Mouse (Mus musculus): ENCODE measurements at regions not wholly inside any gene's neighbourhood (a gene's known extent, or its start where the extent isn't known, plus 50 kb on each side); places are given as distances from the start of the nearest gene placed in this dataset.

DNA sequence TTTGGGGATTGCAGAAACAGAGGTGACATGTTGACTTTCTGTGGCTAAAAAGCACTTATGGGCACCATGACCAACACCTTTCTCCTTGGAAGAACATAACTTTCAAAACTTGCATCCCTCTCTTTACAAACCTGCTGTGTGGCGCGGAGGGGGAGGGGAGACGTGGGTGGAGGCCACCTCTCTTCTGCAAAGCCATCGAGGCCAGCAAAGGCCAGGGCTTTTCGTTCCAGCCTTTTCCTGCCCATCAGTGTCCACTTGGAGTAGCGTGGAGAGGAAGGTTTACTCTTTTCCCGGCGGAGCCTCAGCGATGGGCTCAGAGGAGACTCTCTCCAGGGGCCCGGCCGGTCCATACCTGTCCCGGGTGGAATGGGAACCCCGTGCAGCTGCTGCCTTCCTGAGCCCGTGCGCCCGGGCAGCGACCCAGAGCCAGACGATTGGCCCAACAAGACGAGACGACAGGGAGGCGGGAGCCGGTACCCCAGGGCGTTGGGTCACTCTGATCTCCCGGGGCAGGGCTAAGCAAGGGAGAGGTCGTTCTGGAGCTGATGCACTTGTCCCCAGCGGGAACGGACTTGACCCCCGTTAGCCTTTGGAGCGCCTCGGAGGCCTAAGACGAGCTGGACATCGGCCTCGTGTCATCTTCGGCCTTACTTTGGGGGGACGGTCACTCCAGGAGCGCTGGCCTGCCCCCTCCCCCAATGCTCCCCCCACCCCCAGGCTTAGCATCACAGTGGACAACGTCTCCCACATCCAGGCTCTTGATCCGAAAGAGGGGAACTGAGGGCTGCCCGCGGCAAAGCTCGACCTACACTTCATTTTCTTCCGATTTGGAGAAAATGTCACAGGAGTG is 311.8 kb downstream of the Mtx2 start:
- Histone ChIP-seq H3K36me3 (replicated peaks) (no peaks in the 10 kb centered on the region), H3K9me3 (no peaks in the 10 kb centered on the region), H3K27ac (replicated peaks) (0 out of 2 replicates have a peak overlapping the region, but pooled peaks have one; percentile 16), H3K27me3 (replicated peaks; ENCODE audit: low read depth, poor library complexity, severe bottlenecking) (peaks cover 99% of the 10 kb centered on the region), H3K4me3 (peak overlapping the region; percentile 56), H3K4me1 (peaks cover 16% of the 10 kb centered on the region)
- WGBS = 2% methylated on average over 42 of the region's 42 CpGs
- DNase-seq (ENCODE audit: low spot score) = peak; percentile 47

- Histone ChIP-seq H3K4me1 (peaks cover 20% of the 10 kb centered on the region), H3K27ac (replicated peaks) (0 out of 2 replicates have a peak overlapping the region, but pooled peaks have one; percentile 16), H3K36me3 (replicated peaks) (no peaks in the 10 kb centered on the region), H3K4me3 (peak overlapping the region; percentile 56), H3K27me3 (replicated peaks; ENCODE audit: low read depth, poor library complexity, severe bottlenecking) (peaks cover 99% of the 10 kb centered on the region), H3K9me3 (no peaks in the 10 kb centered on the region)
- 4% methylated on average over 29 of the region's 29 CpGs for WGBS
- DNase-seq (ENCODE audit: low spot score) = peak; percentile 83
Measured at GRCm38 (mm10) chr2:75137983-75138745, 312.6 kb downstream of the Mtx2 start.

GRCm38 (mm10) chr2:75138746-75139060 is 313.1 kb downstream of the Mtx2 start:
- no peaks in the 10 kb centered on the region for H3K36me3 ChIP-seq (replicated peaks)
- H3K4me1 ChIP-seq = peaks cover 20% of the 10 kb centered on the region
- peaks cover 99% of the 10 kb centered on the region for H3K27me3 ChIP-seq (replicated peaks; ENCODE audit: low read depth, poor library complexity, severe bottlenecking)
- no peak overlapping the region for H3K4me3 ChIP-seq
- WGBS = 33% methylated on average over 9 of the region's 9 CpGs
- H3K27ac ChIP-seq (replicated peaks) = no peak overlapping the region
- no peak for DNase-seq (ENCODE audit: low spot score)
- no peaks in the 10 kb centered on the region for H3K9me3 ChIP-seq

DNA sequence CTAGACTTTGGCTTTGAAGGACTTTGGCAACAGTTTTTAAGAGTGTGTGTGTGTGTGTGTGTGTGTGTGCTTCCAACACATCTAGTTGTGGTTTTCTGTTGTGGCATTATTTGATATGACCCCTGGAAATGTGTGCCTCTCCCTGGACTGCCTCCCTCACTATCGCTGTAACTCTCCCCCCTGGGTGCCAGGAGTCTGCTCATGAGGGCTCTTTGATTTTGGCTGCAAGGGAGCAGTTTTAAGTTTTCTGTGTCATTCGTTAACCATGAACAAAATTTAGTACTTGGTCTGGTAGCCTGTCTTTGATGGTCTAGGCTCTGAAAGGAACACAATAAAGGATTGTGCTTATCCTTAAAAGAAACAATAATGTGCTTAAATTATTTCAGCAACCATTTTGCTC is 313.9 kb downstream of the Mtx2 start:
- no peaks in the 10 kb centered on the region for H3K36me3 ChIP-seq (replicated peaks)
- no peak overlapping the region for H3K27ac ChIP-seq (replicated peaks)
- H3K27me3 ChIP-seq (replicated peaks; ENCODE audit: low read depth, poor library complexity, severe bottlenecking) = peaks cover 98% of the 10 kb centered on the region
- no peaks in the 10 kb centered on the region for H3K9me3 ChIP-seq
- WGBS = 54% methylated on average over 2 of the region's 2 CpGs
- no peak overlapping the region for H3K4me3 ChIP-seq
- DNase-seq (ENCODE audit: low spot score) = no peak
- peaks cover 20% of the 10 kb centered on the region for H3K4me1 ChIP-seq

GRCm38 (mm10) chr2:75142675-75143074 is 317.1 kb downstream of the Mtx2 start:
- no peak overlapping the region for H3K27ac ChIP-seq (replicated peaks)
- peaks cover 93% of the 10 kb centered on the region for H3K27me3 ChIP-seq (replicated peaks; ENCODE audit: low read depth, poor library complexity, severe bottlenecking)
- H3K4me1 ChIP-seq = peaks cover 10% of the 10 kb centered on the region
- H3K36me3 ChIP-seq (replicated peaks) = no peaks in the 10 kb centered on the region
- 13% methylated on average over 2 of the region's 2 CpGs for WGBS
- no peaks in the 10 kb centered on the region for H3K9me3 ChIP-seq
- H3K4me3 ChIP-seq = no peak overlapping the region
- no peak for DNase-seq (ENCODE audit: low spot score)

DNA sequence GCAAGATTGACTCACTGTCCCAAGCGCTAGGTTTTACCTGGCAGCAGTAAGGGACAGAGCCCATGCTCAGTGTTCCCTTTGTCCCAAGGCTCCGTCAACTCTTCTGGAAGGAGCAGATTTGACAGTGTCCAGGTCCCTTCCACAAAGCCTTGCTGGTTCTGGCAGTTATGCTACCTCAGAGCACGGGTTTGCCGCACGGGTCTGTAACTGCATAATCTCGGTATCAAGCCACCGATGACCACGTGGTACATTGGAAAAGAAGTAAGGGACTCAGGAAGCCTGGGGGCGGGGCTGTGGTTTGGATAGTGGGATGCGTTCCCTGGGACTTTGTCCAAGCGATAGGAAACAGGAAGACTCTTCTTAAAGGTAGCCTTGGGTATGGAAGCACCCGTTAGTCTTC is 319.3 kb downstream of the Mtx2 start:
- DNase-seq (ENCODE audit: low spot score) = no peak
- no peak overlapping the region for H3K4me3 ChIP-seq
- no peaks in the 10 kb centered on the region for H3K9me3 ChIP-seq
- peaks cover 17% of the 10 kb centered on the region for H3K4me1 ChIP-seq
- H3K36me3 ChIP-seq (replicated peaks) = no peaks in the 10 kb centered on the region
- 84% methylated on average over 12 of the region's 12 CpGs for WGBS
- H3K27ac ChIP-seq (replicated peaks) = no peak overlapping the region
- peaks cover 79% of the 10 kb centered on the region for H3K27me3 ChIP-seq (replicated peaks; ENCODE audit: low read depth, poor library complexity, severe bottlenecking)

DNA sequence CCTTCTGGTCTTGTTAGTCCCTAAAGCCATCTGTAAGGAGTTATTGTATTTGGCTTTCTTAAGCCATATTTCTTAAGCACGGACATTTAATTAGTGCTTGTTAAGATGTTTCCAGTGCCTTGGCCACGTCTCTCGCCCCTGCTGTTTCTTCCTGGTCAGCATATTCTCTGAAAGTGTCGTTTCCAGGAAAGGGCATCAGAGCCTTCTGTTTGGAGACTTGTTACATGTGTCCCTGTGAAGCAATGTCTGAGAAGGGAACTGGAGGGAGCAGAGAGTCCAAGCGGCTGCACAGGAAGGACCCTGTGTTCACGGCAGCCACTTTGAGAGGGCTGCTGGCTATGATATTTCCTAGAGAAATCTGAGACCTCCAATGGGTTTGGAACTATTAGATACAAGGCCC is 320.7 kb downstream of the Mtx2 start:
- H3K27me3 ChIP-seq (replicated peaks; ENCODE audit: low read depth, poor library complexity, severe bottlenecking) = peaks cover 66% of the 10 kb centered on the region
- H3K36me3 ChIP-seq (replicated peaks) = no peaks in the 10 kb centered on the region
- no peaks in the 10 kb centered on the region for H3K9me3 ChIP-seq
- WGBS = 58% methylated on average over 6 of the region's 6 CpGs
- H3K4me3 ChIP-seq = no peak overlapping the region
- no peak overlapping the region for H3K27ac ChIP-seq (replicated peaks)
- peaks cover 19% of the 10 kb centered on the region for H3K4me1 ChIP-seq
- no peak for DNase-seq (ENCODE audit: low spot score)

GRCm38 (mm10) chr2:75147399-75147798 is 321.8 kb downstream of the Mtx2 start:
- DNase-seq (ENCODE audit: low spot score) = no peak
- no peak overlapping the region for H3K4me3 ChIP-seq

DNA sequence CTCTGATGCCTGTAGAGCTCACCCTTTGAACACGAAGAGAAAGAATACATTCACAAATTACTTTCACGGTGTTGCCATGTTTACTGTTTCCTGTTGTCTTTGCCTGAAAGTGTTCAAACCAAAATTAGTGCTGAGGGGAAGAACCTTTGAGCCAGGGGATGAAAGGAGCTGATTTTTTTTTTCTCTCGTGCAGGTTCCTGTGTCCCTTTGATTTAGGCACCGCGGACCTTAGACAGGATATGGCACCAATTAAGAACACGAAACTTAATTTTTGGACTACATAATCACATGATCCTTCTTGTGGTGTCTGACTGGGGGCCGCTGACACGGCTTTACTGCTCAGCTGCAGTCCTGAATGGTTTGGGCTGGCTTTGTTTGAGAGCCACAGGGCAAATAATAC is 322.4 kb downstream of the Mtx2 start:
- DNase-seq (ENCODE audit: low spot score) = no peak

More at GRCm38 (mm10) chr2:75147399-75147798, 321.8 kb downstream of the Mtx2 start:
- H3K4me1 ChIP-seq = peaks cover 19% of the 10 kb centered on the region
- 63% methylated on average over 9 of the region's 9 CpGs for WGBS
- peaks cover 55% of the 10 kb centered on the region for H3K27me3 ChIP-seq (replicated peaks; ENCODE audit: low read depth, poor library complexity, severe bottlenecking)
- H3K36me3 ChIP-seq (replicated peaks) = no peaks in the 10 kb centered on the region
- H3K9me3 ChIP-seq = no peaks in the 10 kb centered on the region
- no peak overlapping the region for H3K27ac ChIP-seq (replicated peaks)

GRCm38 (mm10) chr2:75149036-75149435 is 323.4 kb downstream of the Mtx2 start:
- Histone ChIP-seq H3K27ac (replicated peaks) (no peak overlapping the region), H3K4me3 (no peak overlapping the region), H3K4me1 (peaks cover 15% of the 10 kb centered on the region), H3K9me3 (no peaks in the 10 kb centered on the region), H3K36me3 (replicated peaks) (no peaks in the 10 kb centered on the region), H3K27me3 (replicated peaks; ENCODE audit: low read depth, poor library complexity, severe bottlenecking) (peaks cover 39% of the 10 kb centered on the region)
- WGBS = 77% methylated on average over 5 of the region's 5 CpGs
- DNase-seq (ENCODE audit: low spot score) = no peak

More for the DNA sequence above, 322.4 kb downstream of the Mtx2 start:
- Histone ChIP-seq H3K4me3 (no peak overlapping the region), H3K27ac (replicated peaks) (no peak overlapping the region), H3K9me3 (no peaks in the 10 kb centered on the region), H3K36me3 (replicated peaks) (no peaks in the 10 kb centered on the region), H3K4me1 (peaks cover 15% of the 10 kb centered on the region), H3K27me3 (replicated peaks; ENCODE audit: low read depth, poor library complexity, severe bottlenecking) (peaks cover 49% of the 10 kb centered on the region)
- 48% methylated on average over 8 of the region's 8 CpGs for WGBS

DNA sequence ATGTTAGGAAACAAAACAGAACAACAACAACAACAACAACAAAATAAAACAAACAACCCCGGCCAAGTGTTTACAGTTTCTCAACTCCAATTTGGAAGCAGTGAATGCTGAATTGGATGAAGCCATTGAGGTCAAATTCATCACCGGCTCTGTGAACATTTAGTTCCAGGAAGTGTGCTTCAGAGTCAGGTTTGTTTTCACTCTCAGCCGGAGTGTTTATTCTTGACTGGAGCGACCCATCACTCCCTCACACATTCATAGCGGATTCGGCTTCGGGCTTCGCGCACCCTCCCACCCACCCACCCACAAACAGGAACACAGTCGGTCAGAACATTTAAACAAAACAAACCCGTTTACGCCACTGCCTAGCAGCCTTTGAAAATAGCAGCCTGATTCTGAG is 324.0 kb downstream of the Mtx2 start:
- H3K4me1 ChIP-seq = peaks cover 15% of the 10 kb centered on the region
- H3K36me3 ChIP-seq (replicated peaks) = no peaks in the 10 kb centered on the region
- H3K9me3 ChIP-seq = no peaks in the 10 kb centered on the region
- peaks cover 34% of the 10 kb centered on the region for H3K27me3 ChIP-seq (replicated peaks; ENCODE audit: low read depth, poor library complexity, severe bottlenecking)
- H3K4me3 ChIP-seq = 0 out of 2 replicates have a peak overlapping the region, but pooled peaks have one; percentile 3
- no peak overlapping the region; the same call in 1 of the 2 replicates for H3K27ac ChIP-seq (replicated peaks)
- DNase-seq (ENCODE audit: low spot score) = no peak
- WGBS = 45% methylated on average over 12 of the region's 12 CpGs

GRCm38 (mm10) chr2:75150986-75151385 is 325.4 kb downstream of the Mtx2 start:
- 6% methylated on average over 6 of the region's 6 CpGs for WGBS

More at GRCm38 (mm10) chr2:75150986-75151385, 325.4 kb downstream of the Mtx2 start:
- Histone ChIP-seq H3K4me1 (peaks cover 15% of the 10 kb centered on the region), H3K27me3 (replicated peaks; ENCODE audit: low read depth, poor library complexity, severe bottlenecking) (peaks cover 20% of the 10 kb centered on the region; the same call in 1 of the 2 replicates), H3K4me3 (no peak overlapping the region), H3K27ac (replicated peaks) (no peak overlapping the region), H3K36me3 (replicated peaks) (no peaks in the 10 kb centered on the region), H3K9me3 (no peaks in the 10 kb centered on the region)
- peak; percentile 68 for DNase-seq (ENCODE audit: low spot score)
